Mouse (Mus musculus) embryonic facial prominence, embryonic 15.5 days (tissue): ENCODE measurements around the gene Eapp. TPM values are rescaled to one million over a fixed set of nuclear protein-coding genes. Genes with fewer than 3 reads are reported as not detected.

Experiments
- microRNA counts: library from miRNA; unstranded; fragments of <30 nt; microRNA quantifications from one replicate; lab custom pipeline; 2016
- microRNA-seq: library from miRNA; unstranded; fragments of <30 nt; microRNA quantifications from one replicate; pipeline ENCODE4, GENCODE M21; 2016; ENCODE audit warnings: borderline number of aligned reads
- polyA plus RNA-seq: library from polyadenylated mRNA; unstranded; fragments of >200 nt; fragmentation: Nextera tagmentation; extraction: Ambion mirVana; gene quantifications from 2 replicates; pipeline ENCODE4 v1.2.1, GENCODE M21; 2015

The Eapp gene
- polyA plus RNA-seq, 1 experiment from 2014 or later: 71.1 TPM

MicroRNAs encoded within 50 kb of the gene (microRNA counts, 519-probe panel; counts per million panel counts)
- not detected for microRNA mmu-miR-1892 (lab: Ali Mortazavi, UCI)

Small RNA genes within 50 kb of the gene (microRNA-seq; reads per million reads assigned to microRNA genes)
- not detected for gene Mir1892

Other genes starting within 250 kb of the Eapp start
- gene Sptssa, start 39.3 kb downstream of the Eapp start, polyA plus RNA-seq: 190 and 192 TPM in 2 replicates
- 161 and 163 TPM in 2 replicates for gene Snx6, start 99.8 kb upstream of the Eapp start, polyA plus RNA-seq
- 185 and 209 TPM in 2 replicates for gene Cfl2, start 167.0 kb upstream of the Eapp start, polyA plus RNA-seq